12 mouse cellular contexts compared by ENCODE assay signal in the genomic region with DNA sequence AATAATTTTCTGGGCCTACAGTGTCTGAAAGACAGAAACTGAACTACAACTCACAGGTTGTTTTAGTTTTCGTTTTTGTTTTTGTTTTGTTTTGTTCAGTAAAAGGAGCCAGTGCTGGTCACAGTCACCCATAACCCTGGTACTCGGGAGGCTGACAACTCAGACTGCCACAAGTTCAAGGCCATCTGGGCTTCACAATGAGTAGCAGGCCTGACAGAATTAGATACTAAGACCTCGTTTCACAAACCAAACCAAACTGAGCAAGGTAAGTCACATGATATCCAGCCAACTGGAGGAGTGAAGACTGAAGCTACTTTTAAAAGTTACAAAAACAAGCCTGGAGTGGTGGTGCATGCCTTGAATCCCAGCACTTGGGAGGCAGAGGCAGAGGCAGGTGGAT.
"Had no signal": no experiment of that assay in that cellular context is flagged by ENCODE, and none has a peak within 500 bp of the region (broad histone marks: within the 10 kb centered on the region; RNA-seq: fewer than 3 reads in every experiment).

No protein-coding gene starts in this region.

- DNase-seq: kidney, postnatal 25 days; lung, embryonic 14.5 days; lung, postnatal 10 days; lung, postnatal 4 days; thymus, postnatal 25 days had no signal

- H3K27ac ChIP-seq: left cerebral cortex, adult 2 months; limb, embryonic 15.5 days; liver, embryonic 12.5 days; midbrain, embryonic 10.5 days; midbrain, embryonic 15.5 days; neural tube, embryonic 12.5 days; stomach, postnatal 0 days had no signal

- H3K4me3 ChIP-seq: left cerebral cortex, adult 2 months; limb, embryonic 15.5 days; liver, embryonic 12.5 days; midbrain, embryonic 10.5 days; midbrain, embryonic 15.5 days; neural tube, embryonic 12.5 days had no signal

- H3K36me3 ChIP-seq: limb, embryonic 15.5 days; liver, embryonic 12.5 days; midbrain, embryonic 10.5 days; midbrain, embryonic 15.5 days; neural tube, embryonic 12.5 days had no signal

- H3K4me2 ChIP-seq: limb, embryonic 15.5 days; liver, embryonic 12.5 days; lung, embryonic 14.5 days; midbrain, embryonic 15.5 days; neural tube, embryonic 12.5 days had no signal

- H3K9me3 ChIP-seq: limb, embryonic 15.5 days; liver, embryonic 12.5 days; midbrain, embryonic 10.5 days; midbrain, embryonic 15.5 days; neural tube, embryonic 12.5 days had no signal

- H3K27me3 ChIP-seq: limb, embryonic 15.5 days; liver, embryonic 12.5 days had no signal

- H3K9ac ChIP-seq: limb, embryonic 15.5 days; liver, embryonic 12.5 days; lung, embryonic 14.5 days; midbrain, embryonic 15.5 days; neural tube, embryonic 12.5 days had no signal

- ATAC-seq: liver, embryonic 12.5 days; midbrain, embryonic 15.5 days had no signal
